Mouse (Mus musculus) liver, postnatal 0 days (tissue): ENCODE measurements at regions not wholly inside any gene's neighbourhood (a gene's known extent, or its start where the extent isn't known, plus 50 kb on each side); places are given as distances from the start of the nearest gene placed in this dataset.

Experiments used
- CTCF ChIP-seq: sonication (generic); IDR thresholded peaks from 2 replicates; pipeline ENCODE4 v1.5.1; 2016; ENCODE audit warnings: antibody characterized with exemption, low read depth
- EP300 ChIP-seq: IDR thresholded peaks from 2 replicates; pipeline ENCODE4 v1.6.1; 2016; ENCODE audit warnings: antibody characterized with exemption, low read depth, mild to moderate bottlenecking

DNA sequence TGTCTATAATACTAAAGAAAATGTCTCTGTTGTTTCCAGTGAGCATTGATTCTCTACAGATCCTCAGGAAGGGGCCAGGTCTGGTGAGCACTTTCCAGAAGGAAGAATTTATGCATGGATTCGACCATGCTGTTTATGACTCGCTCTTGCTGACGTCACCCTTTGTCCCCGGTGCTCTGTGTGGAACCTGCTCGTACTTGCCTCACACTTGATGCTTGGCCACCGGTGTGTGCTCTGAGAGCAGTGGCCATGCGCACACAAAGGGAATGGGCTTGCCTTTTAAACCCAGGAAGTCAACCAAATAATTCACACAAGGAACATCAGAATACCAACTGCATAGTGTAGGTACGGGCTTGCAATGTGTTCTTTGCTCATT lies 79.5 kb upstream of the S1pr3 start:
- no peak for TF ChIP-seq CTCF
- TF ChIP-seq EP300 = no peak
